Mouse (Mus musculus): ENCODE results near the gene Gm45717. TPM values are rescaled to one million over a fixed set of nuclear protein-coding genes. Genes with fewer than 3 reads are reported as not detected.
"Not testable (repeated sequence)": the region's sequence is repeated elsewhere in the genome, so short reads cannot be mapped to it uniquely, and the experiment has no call there.

Gm45717 gene
- total and polyA plus RNA-seq, 3 experiments: not detected

DNA sequence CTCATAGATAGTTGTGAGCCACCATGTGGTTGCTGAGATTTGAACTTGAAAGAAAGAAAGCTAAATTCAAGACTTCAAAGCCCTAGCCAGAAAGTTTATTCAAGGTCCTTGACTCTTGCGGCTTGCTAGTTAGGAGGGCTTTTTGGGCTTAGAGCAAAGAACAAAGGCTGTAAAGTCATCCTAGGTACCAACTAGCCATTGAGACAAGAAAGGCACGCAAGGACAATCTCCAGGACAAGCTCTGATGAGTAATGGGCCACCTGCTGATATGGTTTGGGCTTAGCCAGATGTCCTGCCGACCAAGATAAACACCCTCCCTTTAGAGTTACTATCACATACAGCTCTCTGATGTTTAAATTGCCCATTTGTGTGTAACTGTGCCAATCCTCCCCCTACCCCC is 13.0 kb upstream of the Gm45717 start:
- not testable (repeated sequence) for DNase-seq

DNA sequence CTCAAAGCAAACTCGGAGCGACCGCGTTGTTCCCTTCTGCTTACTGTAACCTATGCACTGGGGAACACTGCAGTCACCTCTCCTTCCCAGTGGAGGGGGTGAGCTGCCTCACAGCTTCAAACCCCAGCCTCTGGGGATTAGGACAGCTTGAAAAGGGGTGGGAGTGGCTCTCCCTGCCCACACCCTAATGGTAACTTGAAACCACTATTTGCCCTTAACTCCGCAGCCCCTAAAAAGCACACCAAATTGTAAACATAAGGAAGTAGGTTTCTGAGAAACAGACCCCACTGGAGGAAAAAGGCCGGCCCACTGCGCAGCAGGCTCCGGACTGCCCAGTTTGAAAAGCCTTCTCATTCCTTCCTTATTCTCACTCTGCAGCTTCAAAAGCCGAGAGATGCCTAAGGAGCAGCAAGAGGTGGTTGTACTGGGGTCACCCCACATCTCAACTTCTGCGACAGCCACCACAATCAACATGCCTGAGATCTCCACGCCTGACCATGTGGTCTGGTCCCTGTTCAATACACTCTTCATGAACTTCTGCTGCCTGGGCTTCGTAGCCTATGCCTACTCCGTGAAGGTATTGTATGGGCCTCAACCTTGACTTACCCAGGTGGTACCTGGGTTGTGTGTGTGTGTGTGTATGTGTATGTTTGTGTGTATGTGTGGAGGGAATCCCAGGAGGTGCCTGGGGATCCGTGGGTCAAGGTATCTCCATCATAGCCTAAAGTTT is 12.3 kb upstream of the Gm45717 start:
- DNase-seq: no peak

DNA sequence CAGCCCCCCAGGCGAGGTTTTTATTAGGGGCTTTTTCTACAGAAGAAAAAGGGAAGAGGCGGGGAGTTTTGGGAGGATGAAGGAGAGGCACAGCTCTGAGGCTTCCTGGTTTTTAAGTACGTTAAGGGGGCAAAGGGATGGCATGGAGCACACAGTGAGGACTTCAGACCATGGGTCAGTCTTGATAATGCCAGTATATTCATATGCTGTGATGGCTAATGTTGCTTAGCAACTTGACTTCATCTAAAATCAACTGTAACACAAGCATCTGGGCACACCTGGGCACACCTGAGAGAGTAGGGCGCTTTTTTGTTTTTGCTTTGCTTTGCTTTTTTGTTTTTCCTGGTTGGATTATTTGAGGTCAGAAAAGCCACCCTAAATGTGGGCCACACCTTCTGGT is 11.2 kb upstream of the Gm45717 start, which contains the start of gene Ifitm1:
Ifitm1 (plus strand) TSS at position 301 of the 400 bp plus-strand sequence.
- DNase-seq: no peak

DNA sequence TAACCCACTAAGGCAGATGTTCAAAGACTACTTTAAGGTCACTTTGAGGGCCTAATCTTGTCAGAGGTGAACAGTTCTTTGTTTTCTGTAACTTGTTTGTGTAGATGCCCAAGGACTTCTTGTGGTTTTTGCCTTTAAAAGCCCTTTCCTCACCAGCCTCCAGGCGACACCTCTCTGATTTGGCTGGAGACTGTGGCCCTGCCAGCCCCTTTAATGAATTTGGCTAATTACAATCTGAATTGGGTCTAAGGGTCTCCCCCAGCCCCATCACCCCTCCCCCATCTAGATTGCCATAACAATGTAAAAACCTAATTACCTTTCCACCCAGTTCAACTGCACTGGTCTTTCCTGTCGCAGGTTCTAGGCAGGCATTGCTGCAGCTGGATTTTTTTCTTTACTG is 7.0 kb upstream of the Gm45717 start:
- DNase-seq: no peak

DNA sequence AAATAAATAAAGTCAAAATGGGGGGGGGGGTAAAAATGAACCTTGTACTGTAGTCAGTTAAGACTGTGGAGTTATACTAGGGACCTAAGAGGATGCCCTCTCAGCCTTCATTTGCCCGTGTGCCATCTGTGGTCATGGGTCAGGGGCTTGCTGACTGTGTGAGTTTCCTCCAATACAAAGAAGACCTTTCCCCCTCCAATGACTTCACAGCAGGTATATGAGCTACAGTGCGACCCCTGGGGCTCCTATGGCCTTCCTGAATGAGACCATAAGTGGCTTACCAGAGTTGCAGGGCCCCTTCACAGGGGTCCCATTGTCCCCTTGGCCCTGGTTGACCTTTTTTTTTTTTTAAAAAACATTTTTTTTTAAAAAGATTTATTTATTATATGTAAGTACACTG is 5.7 kb upstream of the Gm45717 start:
- no peak for DNase-seq

DNA sequence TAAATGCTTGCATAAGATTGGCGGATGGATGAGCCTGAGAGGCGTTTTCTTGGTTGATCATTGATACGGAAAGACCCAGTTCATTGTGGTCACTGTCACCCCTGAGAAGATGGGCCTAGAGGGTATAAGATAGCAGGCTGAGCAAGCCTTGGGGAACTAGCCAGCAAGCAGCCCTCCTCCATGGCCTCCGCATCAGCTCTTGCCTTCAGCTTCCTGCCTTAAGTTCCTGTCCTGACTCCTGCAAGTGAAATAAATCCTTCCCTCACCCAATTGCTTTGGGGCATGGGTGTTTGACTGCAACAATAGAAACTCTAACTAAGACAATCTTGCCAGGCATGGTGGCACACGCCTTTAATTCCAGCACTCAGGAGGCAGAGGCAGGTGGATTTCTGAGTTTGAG is 4.3 kb upstream of the Gm45717 start:
- DNase-seq: no peak

DNA sequence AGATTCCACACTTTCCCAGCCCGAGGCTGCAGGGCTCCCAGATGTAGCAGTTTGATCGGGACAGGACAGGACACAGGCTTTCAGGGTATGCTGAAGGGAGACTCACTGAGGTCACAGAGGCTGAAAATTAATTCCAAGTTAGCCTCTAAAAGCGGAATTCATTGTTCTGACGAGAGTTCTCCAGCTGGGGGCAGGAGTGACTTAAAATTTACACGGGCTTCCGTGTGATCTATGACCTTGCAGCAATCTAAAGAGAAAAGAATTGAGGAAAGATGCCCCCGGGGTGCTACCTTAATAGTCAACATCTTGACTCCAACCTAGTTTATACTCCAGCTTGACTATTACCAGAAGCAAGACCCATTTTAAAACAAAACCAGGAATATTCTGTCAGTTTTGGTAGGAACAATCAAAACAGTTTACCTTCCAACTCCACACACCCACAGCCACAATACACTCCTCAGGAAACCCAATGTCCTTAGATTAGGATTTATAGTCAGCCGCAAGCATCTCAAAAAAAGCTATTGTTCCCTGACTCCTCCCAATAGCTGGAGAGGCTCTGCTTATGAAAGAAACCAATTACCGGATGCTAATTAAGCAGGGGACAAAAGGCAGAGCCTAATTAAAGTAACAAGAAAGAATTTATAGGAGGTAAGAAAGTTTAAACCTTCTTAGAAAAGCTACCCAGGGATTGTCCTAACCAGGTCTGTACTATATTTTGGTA is 3.6 kb upstream of the Gm45717 start:
- no peak for DNase-seq

DNA sequence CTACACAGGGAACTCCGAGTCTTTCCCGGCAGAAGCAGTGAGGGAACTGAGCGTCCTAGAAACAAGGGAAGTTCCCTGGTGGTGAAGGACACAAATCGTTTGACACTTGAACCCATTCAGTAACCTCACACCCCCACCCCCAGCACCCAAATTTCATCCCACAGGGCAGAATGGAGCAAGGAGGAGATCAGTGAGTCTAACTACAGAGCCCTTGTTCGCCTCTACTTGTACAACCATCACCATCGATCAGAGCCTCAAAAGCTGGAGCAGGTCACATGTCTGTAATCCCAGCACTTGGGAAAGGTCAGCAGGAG is 776 bp upstream of the Gm45717 start:
- DNase-seq: no peak

DNA sequence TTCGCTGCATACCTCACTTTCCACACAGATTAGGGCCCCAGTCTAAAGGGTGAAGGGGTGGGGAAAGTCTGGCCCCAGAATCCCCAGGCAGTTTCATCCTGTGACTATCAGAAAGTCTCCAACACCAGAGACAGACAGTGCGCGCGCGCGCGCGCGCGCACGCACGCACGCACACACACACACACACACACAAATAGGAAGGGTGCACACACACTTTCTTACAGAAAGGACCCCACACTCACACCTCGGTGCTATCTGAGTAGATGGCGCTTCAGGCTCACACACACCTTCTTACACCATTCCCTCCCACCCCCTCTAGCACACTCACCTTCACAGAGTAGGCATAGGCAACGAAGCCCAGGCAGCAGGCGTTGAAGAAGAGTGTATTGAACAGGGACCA is 395 bp downstream of the Gm45717 start:
- no peak for DNase-seq

DNA sequence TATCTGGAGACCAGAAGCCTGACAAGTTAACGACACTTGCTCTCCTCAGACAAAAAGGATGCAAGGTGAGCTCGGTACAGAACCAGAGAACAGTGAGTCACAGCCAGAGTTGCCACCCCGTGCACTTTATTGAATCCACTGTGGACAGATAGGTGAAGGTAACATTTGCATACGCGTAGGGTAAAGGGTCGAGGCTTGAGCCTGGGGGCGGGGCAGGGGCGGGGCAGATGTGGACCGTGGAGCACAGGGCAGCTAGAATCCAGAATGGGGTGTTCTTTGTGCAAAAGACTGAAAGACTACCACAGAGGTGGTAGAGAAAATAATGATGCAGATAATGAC is 1.0 kb downstream of the Gm45717 start:
- DNase-seq: peak; percentile 53

DNA sequence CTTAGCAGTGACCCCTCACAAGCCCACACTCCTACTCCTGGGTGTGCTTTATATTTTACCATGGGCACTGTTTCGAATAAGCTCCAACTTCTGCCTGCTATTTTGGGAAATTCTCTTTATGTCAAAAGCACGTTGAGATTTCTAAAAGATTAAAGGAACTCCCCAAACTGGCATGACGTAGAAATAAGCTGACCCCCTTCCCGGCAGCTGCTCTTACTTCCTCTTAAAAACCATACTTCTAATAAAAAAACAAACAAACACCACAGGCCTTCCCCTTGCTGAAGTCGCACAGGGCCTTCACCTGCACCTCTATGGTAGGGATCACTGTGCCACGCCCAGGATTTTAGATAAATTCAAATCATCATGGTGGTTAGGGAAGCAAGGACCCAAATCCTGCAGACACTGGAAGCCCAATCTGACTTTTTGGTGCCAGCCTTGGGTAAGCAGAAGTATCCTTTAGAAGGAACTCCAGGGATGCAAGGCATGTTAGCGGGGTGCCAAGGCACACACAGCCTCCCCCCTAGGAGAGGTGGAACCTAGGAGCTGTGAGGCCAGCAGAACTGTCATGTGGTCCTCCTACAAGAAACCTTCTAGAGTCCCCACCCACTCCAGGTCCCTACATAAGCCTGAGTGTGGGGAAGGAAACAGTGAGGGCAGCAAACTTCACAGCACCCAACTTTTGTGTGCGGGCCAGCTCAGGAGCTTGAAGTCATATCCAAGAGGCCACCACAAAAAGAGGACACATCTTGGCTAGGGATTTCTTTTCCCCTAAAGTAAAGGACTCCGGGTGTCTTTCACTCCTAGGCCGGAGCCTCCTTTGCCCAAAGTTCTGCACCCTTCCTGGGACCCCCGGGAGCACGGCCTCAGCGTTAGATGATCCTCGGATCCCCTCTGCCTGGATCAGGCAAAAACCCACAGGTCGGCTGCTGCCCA is 1.7 kb downstream of the Gm45717 start:
- peak; percentile 29 for DNase-seq

DNA sequence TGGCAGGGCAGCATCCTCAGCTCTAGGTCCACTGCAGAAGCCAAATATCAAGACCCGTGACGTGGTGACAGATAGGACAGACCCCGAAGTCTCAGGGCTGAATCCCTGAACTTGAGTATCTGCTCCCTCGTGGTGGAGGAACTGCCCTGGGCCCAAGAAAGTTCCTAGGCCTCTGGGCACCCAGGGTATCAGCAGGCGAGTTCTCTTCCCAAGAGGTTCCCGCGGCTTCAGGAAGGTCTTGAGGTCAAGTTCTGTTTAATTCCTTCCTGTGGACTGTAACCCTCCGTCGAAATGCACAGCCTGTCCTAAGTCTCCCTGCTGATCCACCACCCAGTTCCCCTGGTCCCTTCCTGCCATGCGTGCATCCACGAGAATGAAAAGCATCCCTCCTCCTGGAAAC is 2.6 kb downstream of the Gm45717 start:
- DNase-seq: peak; percentile 27

DNA sequence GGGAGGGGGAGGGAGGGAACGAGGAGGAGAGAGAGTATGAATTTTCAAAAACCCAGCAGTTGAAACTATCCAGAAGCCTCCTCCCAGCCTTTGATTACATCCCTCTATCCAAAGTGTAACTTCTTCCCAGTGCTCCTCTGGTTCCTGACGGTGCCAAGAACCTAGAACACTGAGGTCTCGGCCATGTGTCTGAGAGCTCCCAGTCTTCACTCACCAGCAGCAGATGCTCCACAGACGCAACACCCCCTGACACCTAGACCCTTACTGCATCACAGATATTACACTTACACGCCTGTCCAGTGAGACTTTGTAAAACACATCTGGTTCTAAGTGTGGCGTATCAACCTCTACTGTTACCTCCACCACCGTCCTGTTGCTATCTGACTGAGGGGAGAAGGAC is 3.3 kb downstream of the Gm45717 start:
- DNase-seq: no peak

DNA sequence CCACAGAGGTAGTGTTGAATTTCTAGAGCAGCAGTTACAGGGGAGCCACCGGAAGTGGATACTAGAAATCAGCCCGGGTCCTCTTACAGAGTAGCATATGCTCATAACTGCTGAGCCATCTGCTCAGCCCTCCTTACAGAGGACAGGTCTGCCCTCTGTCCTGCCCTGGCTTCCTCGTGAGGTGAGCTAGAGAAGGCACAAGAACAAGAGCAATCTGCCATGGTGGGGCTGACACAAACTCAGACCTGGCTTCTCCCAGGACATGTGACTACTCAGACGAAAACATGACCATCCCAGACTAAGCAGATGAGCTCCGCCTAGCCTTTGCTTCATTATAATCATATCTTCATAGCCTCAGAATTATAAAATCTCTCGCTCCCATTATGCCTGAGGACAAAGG is 4.0 kb downstream of the Gm45717 start:
- DNase-seq: no peak

DNA sequence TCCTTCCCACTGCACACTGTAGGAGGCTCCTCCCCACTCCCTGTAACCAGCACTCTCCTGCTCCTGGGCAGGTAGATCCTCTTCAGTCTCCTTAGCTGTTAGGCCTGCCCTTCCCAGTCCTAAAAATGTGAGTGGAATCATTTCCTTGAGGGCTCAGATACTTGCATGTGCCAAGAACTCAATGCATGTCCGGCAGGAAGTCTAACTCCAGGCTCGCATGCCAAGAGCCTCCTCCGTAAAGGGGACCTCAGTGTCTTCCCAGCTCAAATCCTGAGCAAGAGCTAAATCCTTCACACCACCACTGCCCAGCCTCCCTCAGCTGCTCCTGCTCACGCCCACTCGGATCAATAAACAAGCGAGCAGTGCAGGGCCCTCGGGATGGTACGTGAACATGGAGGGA is 4.7 kb downstream of the Gm45717 start:
- DNase-seq: peak; percentile 52

DNA sequence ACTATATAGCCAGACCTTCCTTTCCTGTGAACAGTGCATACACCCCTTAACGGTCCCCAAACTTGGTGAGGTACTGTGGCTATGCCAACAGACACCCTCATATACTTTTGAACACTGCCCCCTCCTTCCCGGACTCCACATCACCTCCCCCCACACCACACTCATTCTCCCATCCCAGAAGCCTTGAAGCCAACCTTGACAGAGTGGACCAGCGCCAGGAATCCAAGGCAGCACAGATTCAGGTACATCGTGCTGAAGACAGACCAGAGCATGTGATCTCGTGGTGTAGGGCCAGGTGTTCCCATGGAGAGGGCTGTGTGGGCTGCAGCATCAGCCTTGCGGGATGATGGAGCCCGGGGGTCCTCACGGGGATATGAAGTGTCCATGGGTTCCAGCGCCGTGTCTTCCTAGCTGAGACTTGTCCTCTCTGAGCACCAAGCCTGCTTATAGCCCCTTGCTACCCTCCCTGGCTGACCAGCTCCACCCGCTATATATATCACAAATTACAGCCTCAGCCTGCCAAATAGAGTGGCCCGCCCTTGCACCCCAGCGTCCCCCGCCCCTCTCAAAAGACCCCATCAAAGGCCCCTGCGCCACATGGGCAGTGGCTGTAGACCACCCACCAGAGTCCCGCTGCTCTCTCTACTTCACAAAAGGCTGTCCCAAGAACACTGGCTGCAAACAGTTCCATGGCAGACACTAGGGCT is 5.8 kb downstream of the Gm45717 start, which contains the start of gene Ifitm5:
Ifitm5 (minus strand) TSS at position 468 of the 707 bp plus-strand sequence.
- peak; percentile 78 for DNase-seq

DNA sequence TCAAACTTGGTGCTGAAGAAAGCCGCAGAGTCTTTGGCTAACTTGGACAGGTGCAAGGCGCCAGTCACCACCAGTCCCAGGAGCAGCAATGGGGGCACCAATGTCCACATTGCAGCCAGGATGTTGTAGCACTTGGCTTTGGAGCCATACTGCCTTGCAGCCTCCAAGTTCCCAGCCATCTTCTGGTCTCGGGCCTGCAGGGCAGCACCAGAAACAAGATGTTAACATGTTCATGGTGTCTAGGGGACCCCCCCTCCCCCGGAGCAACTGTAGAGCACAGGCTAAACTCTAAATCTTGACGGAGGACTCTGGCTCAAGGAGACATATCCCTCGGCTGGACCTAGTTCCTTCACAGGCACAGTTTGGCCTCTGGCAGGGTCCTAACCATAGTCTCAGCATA is 6.5 kb downstream of the Gm45717 start:
- DNase-seq: no peak

DNA sequence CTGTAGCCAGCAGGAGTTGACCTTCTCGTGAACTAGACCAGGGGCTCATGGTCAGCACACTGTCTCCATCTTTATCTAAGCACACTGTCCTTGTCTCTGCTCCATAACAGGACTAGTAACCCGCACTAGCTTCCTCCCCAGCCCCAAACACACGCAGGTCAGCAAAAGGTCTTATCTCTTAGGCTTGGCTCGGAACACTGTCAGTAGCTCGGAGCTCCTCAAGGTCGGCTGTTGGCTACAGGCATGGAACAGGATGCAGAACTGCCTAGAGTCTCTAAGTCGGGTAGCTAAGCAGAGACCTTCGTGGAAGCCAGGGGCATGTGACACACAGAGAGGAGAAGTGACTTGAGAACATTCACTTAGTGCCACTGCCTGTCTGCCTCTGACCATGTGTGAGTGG is 7.6 kb downstream of the Gm45717 start:
- DNase-seq: peak; percentile 78

DNA sequence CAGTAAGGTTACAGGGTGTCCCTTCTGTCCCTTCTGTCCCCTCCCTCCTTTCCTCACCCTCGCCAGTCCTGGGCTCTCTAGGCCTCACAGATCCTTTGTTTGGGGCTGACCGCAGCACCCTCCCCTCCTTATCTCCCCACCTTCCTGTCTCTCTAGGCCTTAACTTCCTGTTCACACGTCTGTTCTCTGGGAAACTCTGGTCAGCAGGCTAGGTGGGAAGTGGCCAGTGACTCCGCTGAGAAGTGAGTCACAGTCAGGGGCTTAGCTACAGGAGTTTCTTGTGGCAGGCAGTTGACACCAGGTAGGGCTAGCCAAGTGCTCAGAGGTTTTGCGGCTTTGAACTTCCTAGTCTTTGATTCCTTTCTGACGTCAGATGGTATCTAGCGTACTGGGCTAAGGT is 8.8 kb downstream of the Gm45717 start:
- no peak for DNase-seq

DNA sequence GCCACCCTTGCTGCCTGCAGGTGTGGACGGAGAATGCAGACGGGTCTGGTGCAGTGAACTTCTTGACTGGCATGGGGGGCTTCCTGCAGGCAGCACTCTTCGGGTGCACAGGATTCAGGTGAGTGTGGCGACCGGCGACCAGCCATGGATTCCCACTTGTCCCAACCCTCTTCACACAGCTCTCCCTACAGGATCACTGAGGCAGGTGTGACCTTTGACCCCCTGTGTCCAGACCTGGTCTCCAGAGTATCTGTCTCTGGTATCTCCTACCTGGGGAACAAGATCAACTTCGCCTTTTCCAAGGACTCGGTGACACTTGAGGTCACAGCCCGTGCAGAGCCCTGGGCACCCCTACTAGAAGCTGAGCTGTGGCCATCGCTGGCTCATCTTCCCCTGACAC is 9.4 kb downstream of the Gm45717 start:
- DNase-seq: no peak

DNA sequence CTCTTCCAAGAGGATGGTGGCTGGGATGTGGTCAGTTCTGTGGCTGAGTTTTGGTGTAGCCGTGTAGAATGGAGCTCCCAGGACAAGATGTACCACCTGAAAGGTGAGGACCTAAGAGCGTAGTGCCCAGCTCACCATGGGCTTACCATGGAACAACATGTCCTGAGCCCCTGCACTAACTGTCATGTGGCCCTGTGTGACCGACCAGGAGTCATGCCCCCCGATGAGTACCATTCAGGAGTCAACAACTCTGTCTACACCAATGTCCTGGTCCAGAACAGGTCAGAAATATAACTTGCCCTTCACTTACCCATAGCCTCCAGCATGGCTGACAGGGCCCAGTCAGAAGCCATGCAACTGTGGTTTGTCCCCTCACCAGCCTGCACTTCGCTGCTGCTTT is 10.5 kb downstream of the Gm45717 start:
- DNase-seq: no peak

DNA sequence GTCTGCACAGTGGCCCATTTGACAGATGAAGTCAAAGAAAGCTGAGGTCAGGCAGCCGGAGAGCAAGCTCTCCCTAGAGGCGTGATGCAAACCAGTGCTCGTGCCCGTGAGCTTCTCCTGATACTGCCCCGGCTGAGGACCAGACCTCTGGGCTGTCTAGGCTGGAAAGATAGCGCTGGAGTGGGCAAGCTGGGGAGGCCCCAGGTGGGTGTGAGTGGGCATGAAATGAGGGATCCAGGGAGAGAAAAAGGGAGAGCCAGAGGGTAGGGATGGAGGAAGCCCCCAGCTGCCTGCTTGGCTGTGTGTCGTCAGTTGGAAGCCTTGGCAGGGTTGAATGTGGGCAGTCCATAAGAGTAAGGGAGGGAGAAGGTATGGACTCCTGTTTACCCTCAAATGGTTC is 11.5 kb downstream of the Gm45717 start:
- no peak for DNase-seq

All from adrenal gland, adult 2 months (tissue).